Mouse (Mus musculus) CH12.LX (cell line): Measurements from ENCODE around the gene Dll3. TPM values are rescaled to one million over a fixed set of nuclear protein-coding genes. Genes with fewer than 3 reads are reported as not detected.

Experiments used
- DNase-seq: peaks from one replicate; pipeline ENCODE4 v3.0.0-alpha.2; 2013; ENCODE audit errors: extremely low read depth
- H3K27ac ChIP-seq: 2 replicates; pipeline ENCODE4 v1.5.1; 2012; ENCODE audit warnings: low read depth, mild to moderate bottlenecking, control low read depth, moderate library complexity; ENCODE audit not compliant: insufficient read depth
- H3K27me3 ChIP-seq: replicated peaks from 2 replicates; pipeline ENCODE3; 2012; ENCODE audit warnings: inconsistent platforms
- H3K36me3 ChIP-seq, 2 experiments: replicated peaks in 1 of 2; 2 replicates each; pipeline versions ENCODE3 to v1.6.1; 2012; ENCODE audit warnings: inconsistent platforms in 1 of 2, low read length in 1 of 2, mild to moderate bottlenecking in 1 of 2, mixed read lengths in 1 of 2, moderate library complexity in 1 of 2; ENCODE audit not compliant: control insufficient read depth in 1 of 2, insufficient read depth in 1 of 2
- H3K4me1 ChIP-seq, 2 experiments: 2 replicates each; pipeline ENCODE4 v1.6.1; 2012; ENCODE audit warnings: inconsistent platforms in 1 of 2, moderate library complexity in 1 of 2; ENCODE audit not compliant: insufficient read depth in 2 of 2, control insufficient read depth in 1 of 2
- H3K4me2 ChIP-seq: 2 replicates; pipeline ENCODE4 v1.6.1; 2012; ENCODE audit warnings: low read depth, mild to moderate bottlenecking, control low read depth; ENCODE audit not compliant: poor library complexity, insufficient read depth, severe bottlenecking
- H3K4me3 ChIP-seq, 3 experiments: fragments of 150-350 bp in 1 of 3; sonication (generic) in 1 of 3; replicated peaks in 1 of 3; 2 replicates each; pipeline versions ENCODE3 to v1.5.1; 2011 to 2012; ENCODE audit warnings: low read depth in 2 of 3, low read length in 2 of 3, mild to moderate bottlenecking in 2 of 3, moderate library complexity in 2 of 3, control low read depth in 1 of 3, improper control_type of control experiment in 1 of 3, inconsistent platforms in 1 of 3, mixed read lengths in 1 of 3; ENCODE audit not compliant: poor library complexity in 1 of 3
- H3K79me2 ChIP-seq: replicated peaks from 2 replicates; pipeline ENCODE4 v1.6.1; 2012; ENCODE audit warnings: mild to moderate bottlenecking, moderate library complexity; ENCODE audit not compliant: control insufficient read depth, poor library complexity, insufficient read depth, severe bottlenecking; ENCODE audit errors: extremely low read depth
- H3K9ac ChIP-seq: 2 replicates; pipeline ENCODE4 v1.6.1; 2012; ENCODE audit warnings: low read depth, mild to moderate bottlenecking, control low read depth, moderate library complexity; ENCODE audit not compliant: insufficient read depth
- H3K9me3 ChIP-seq: replicated peaks from 2 replicates; pipeline ENCODE3; 2012; ENCODE audit warnings: low read length, inconsistent platforms, mixed read lengths
- BHLHE40 ChIP-seq: IDR thresholded peaks from 2 replicates; pipeline ENCODE4 v1.6.1; 2011; ENCODE audit warnings: mild to moderate bottlenecking, low read depth, low read length, improper control_type of control experiment
- CHD2 ChIP-seq: IDR thresholded peaks from 2 replicates; pipeline ENCODE4 v1.6.1; 2011; ENCODE audit warnings: low read length, improper control_type of control experiment
- CTCF ChIP-seq, 2 experiments: IDR thresholded peaks in 1 of 2; conservative IDR thresholded peaks in 1 of 2; 2 replicates each; pipeline ENCODE4 v1.5.1; 2011 to 2012; ENCODE audit warnings: low read depth in 2 of 2, low read length in 2 of 2, improper control_type of control experiment in 1 of 2, inconsistent platforms in 1 of 2, mild to moderate bottlenecking in 1 of 2, moderate library complexity in 1 of 2
- ELF1 ChIP-seq: IDR thresholded peaks from 2 replicates; pipeline ENCODE4 v1.6.1; 2014; ENCODE audit warnings: low read depth, mild to moderate bottlenecking, inconsistent platforms, low read length, improper control_type of control experiment
- EP300 ChIP-seq: IDR thresholded peaks from 2 replicates; pipeline ENCODE4 v1.6.1; 2011; ENCODE audit warnings: low read length, improper control_type of control experiment
- ETS1 ChIP-seq: conservative IDR thresholded peaks from 2 replicates; pipeline ENCODE4 v1.6.1; 2012; ENCODE audit warnings: low read depth, mild to moderate bottlenecking, inconsistent platforms, low read length, improper control_type of control experiment, moderate library complexity
- GABPA ChIP-seq: IDR thresholded peaks from 2 replicates; pipeline ENCODE4 v1.6.1; 2012; ENCODE audit warnings: low read depth, low read length, improper control_type of control experiment, inconsistent platforms; ENCODE audit not compliant: insufficient replicate concordance
- HCFC1 ChIP-seq: IDR thresholded peaks from 2 replicates; pipeline ENCODE4 v1.6.1; 2012; ENCODE audit warnings: low read depth, mild to moderate bottlenecking, inconsistent platforms, low read length, improper control_type of control experiment
- JUND ChIP-seq: conservative IDR thresholded peaks from 2 replicates; pipeline ENCODE4 v1.6.1; 2011; ENCODE audit warnings: low read depth, low read length, improper control_type of control experiment
- MAFK ChIP-seq: IDR thresholded peaks from 2 replicates; pipeline ENCODE4 v1.6.1; 2011; ENCODE audit warnings: low read length, improper control_type of control experiment; ENCODE audit not compliant: insufficient replicate concordance
- MAX ChIP-seq: IDR thresholded peaks from 2 replicates; pipeline ENCODE4 v1.6.1; 2011; ENCODE audit warnings: low read length, improper control_type of control experiment
- MAZ ChIP-seq: IDR thresholded peaks from 2 replicates; pipeline ENCODE4 v1.6.1; 2012; ENCODE audit warnings: low read depth, mild to moderate bottlenecking, inconsistent platforms, low read length, improper control_type of control experiment, moderate library complexity
- MEF2A ChIP-seq: IDR thresholded peaks from 2 replicates; pipeline ENCODE4 v1.6.1; 2014; ENCODE audit warnings: low read depth, mild to moderate bottlenecking, inconsistent platforms, low read length, improper control_type of control experiment, borderline replicate concordance
- MXI1 ChIP-seq: IDR thresholded peaks from 2 replicates; pipeline ENCODE4 v1.6.1; 2011; ENCODE audit warnings: mild to moderate bottlenecking, low read depth, low read length, improper control_type of control experiment
- NELFE ChIP-seq: IDR thresholded peaks from 2 replicates; pipeline ENCODE4 v1.6.1; 2011; ENCODE audit warnings: low read depth, low read length, improper control_type of control experiment
- NRF1 ChIP-seq: IDR thresholded peaks from 2 replicates; pipeline ENCODE4 v1.6.1; 2014; ENCODE audit warnings: low read depth, mild to moderate bottlenecking, inconsistent platforms, low read length, improper control_type of control experiment, moderate library complexity
- PAX5 ChIP-seq: IDR thresholded peaks from 2 replicates; pipeline ENCODE4 v1.6.1; 2012; ENCODE audit warnings: low read length, inconsistent platforms, mixed read lengths
- POLR2A ChIP-seq: IDR thresholded peaks from 2 replicates; pipeline ENCODE4 v1.6.1; 2011; ENCODE audit warnings: low read depth, mild to moderate bottlenecking, improper control_type of control experiment, low read length
- RAD21 ChIP-seq: IDR thresholded peaks from 2 replicates; pipeline ENCODE4 v1.6.1; 2011; ENCODE audit warnings: low read depth, mild to moderate bottlenecking, low read length, improper control_type of control experiment, moderate library complexity
- TCF12 ChIP-seq: IDR thresholded peaks from 2 replicates; pipeline ENCODE4 v1.6.1; 2014; ENCODE audit warnings: low read depth, mild to moderate bottlenecking, inconsistent platforms, low read length, improper control_type of control experiment
- UBTF ChIP-seq: IDR thresholded peaks from 2 replicates; pipeline ENCODE4 v1.6.1; 2012; ENCODE audit warnings: low read depth, mild to moderate bottlenecking, inconsistent platforms, low read length, improper control_type of control experiment, moderate library complexity
- USF2 ChIP-seq: conservative IDR thresholded peaks from 2 replicates; pipeline ENCODE4 v1.6.1; 2011; ENCODE audit warnings: low read depth, low read length, improper control_type of control experiment
- ZKSCAN1 ChIP-seq: IDR thresholded peaks from 2 replicates; pipeline ENCODE4 v1.6.1; 2012; ENCODE audit warnings: low read depth, inconsistent platforms, low read length, improper control_type of control experiment, borderline replicate concordance
- ZNF384 ChIP-seq: IDR thresholded peaks from 2 replicates; pipeline ENCODE4 v1.6.1; 2012; ENCODE audit warnings: low read depth, low read length, improper control_type of control experiment, inconsistent platforms
- dilution Hi-C: fragments of 300-500 bp; cut with MboI; formaldehyde crosslinking; loops from 2 replicates; pipeline ENCODE4 v1.14.3; 2020; ENCODE audit warnings: low sequenced_read_pairs; ENCODE audit not compliant: extremely low pct_unique_long_range_greater_than_20kb, extremely low pct_ligation_motif_present
- in situ Hi-C: fragments of 300-500 bp; cut with MboI; formaldehyde crosslinking; loops from 3 replicates; pipeline ENCODE4 v1.14.3; 2019; ENCODE audit warnings: low sequenced_read_pairs, low pct_ligation_motif_present, low pct_unique_long_range_greater_than_20kb, mixed read lengths
- polyA plus RNA-seq: library from polyadenylated mRNA; unstranded; fragments of >175 nt; gene quantifications from 2 replicates; pipeline ENCODE4 v1.2.1, GENCODE M21; 2012; ENCODE audit warnings: low read depth; ENCODE audit not compliant: insufficient read length
- total RNA-seq, 2 experiments: library from RNA; depleted of rRNA; stranded (reverse); fragments of 300-350 nt in 1 of 2; fragments of >200 nt in 1 of 2; gene quantifications; 2 replicates each; pipeline ENCODE4 v1.2.3; 2012 to 2014

Dll3 gene
- total and polyA plus RNA-seq, 3 experiments: 0.11 to 0.29 TPM; not detected in 1

DNA sequence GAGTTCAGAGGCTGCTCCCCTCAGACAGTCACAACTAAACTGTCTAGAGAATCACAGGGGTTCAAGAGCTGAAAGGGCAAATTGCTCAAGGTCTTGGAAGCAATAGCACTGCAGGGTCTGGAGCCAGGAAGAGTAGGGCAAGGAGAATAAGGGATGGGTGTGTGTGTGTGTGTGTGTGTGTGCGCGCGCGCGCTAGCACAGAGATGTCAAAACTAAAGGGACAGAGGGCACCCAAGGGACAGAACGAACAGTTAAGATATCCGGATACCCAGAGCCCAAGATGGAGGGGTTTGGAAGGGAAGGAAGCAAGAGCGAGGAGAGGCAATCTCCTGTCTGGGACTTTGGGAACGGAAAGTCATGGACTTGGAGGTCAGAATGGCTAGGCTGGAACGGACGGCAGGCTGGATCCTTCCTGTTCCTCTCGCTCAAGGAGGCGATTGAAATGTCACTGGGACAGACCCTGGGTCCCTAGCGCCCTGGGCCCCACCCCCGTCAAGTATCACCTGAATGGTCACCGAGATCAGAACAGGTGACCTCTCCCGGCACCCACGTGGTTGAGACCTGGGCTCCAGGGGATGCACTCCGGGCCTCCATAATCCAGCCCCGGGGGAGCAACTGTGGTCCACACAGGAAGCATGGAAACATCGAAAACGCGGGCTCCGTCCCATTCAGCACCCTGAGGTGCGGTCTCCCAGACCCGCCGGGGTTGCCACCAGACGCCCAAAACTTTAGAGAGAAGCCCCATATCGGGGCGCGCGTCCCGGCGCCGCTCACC is 9.3 kb upstream of the Dll3 start:
- H3K4me3 ChIP-seq: peak overlapping the region; percentile 87 to 94 (median 87)
- H3K9me3 ChIP-seq: no peaks in the 10 kb centered on the region
- in situ Hi-C loops: no loop called here
- H3K36me3 ChIP-seq: peaks cover 55 to 66% of the 10 kb centered on the region in 2 experiments
- H3K27ac ChIP-seq: no peak overlapping the region
- dilution Hi-C loops: no loop called here
- H3K9ac ChIP-seq: peak overlapping the region; percentile 90
- H3K4me1 ChIP-seq: peaks cover 3 to 12% of the 10 kb centered on the region in 2 experiments; a peak in 3 of 4 replicates
- TF ChIP-seq NRF1 (0 out of 2 replicates have a peak, but pooled peaks have one; percentile 36), BHLHE40 (no peak), POLR2A (no peak)
- peak overlapping the region; percentile 88 for H3K4me2 ChIP-seq
- peaks cover 17% of the 10 kb centered on the region for H3K79me2 ChIP-seq
- peak; percentile 34 for DNase-seq
- H3K27me3 ChIP-seq: no peaks in the 10 kb centered on the region

DNA sequence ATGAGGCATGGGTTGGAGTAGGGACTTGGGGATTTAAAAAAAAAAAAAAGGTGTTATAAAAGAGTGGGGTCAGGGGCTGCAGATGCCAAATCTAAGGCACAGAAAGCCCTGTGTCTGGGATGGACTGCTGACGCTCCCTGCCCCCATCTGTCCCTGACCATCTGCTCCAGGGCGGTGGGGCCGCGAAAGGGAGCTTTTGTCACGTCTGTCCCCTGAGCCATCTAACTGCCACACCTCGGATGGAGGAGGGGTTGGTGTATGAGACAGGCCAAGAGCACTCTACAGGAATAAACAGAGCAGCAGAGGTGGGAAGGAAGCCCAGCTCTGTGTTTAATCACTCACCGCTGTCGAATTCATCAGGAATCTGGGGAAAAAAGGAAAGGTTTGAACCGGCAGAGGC is 7.7 kb upstream of the Dll3 start:
- Histone ChIP-seq H3K27me3 (no peaks in the 10 kb centered on the region), H3K4me3 (no peak overlapping the region), H3K79me2 (peaks cover 17% of the 10 kb centered on the region), H3K9me3 (no peaks in the 10 kb centered on the region), H3K4me2 (no peak overlapping the region), H3K9ac (no peak overlapping the region), H3K27ac (no peak overlapping the region), H3K4me1 (peaks cover 3 to 12% of the 10 kb centered on the region in 2 experiments; a peak in 3 of 4 replicates), H3K36me3 (peaks cover 50 to 66% of the 10 kb centered on the region in 2 experiments)
- no peak for TF ChIP-seq TCF12
- no peak for TF ChIP-seq ZNF384
- no peak for TF ChIP-seq PAX5
- no peak for TF ChIP-seq GABPA
- TF ChIP-seq USF2: no peak
- TF ChIP-seq UBTF: no peak
- TF ChIP-seq NRF1: no peak
- TF ChIP-seq CTCF (conservative IDR thresholded peaks at IDR 0.05 in 1 of 2, IDR thresholded peaks at IDR 0.05 in 1 of 2; ENCODE audit: low read depth in 2 of 2, low read length in 2 of 2): no peak
- TF ChIP-seq MAFK: no peak
- in situ Hi-C loops: no loop called here
- dilution Hi-C loops: no loop called here
- DNase-seq: no peak

- no peak for DNase-seq
- H3K4me2 ChIP-seq: no peak overlapping the region
- peaks cover 45 to 69% of the 10 kb centered on the region in 2 experiments for H3K36me3 ChIP-seq
- dilution Hi-C loops: no loop called here
- H3K9ac ChIP-seq: no peak overlapping the region
- H3K27me3 ChIP-seq: no peaks in the 10 kb centered on the region
- H3K4me1 ChIP-seq: peaks cover 8 to 29% of the 10 kb centered on the region in 2 experiments
- peaks cover 11% of the 10 kb centered on the region for H3K79me2 ChIP-seq
- H3K27ac ChIP-seq: no peak overlapping the region
- H3K4me3 ChIP-seq: no peak overlapping the region
- no peaks in the 10 kb centered on the region for H3K9me3 ChIP-seq
- in situ Hi-C loops: no loop called here
- TF ChIP-seq EP300 (no peak), NELFE (no peak), MAX (no peak), MAFK (no peak), USF2 (no peak), RAD21 (no peak), ELF1 (no peak), UBTF (no peak), MEF2A (no peak), TCF12 (no peak), MXI1 (no peak), HCFC1 (no peak), CHD2 (no peak), ZKSCAN1 (no peak), ETS1 (no peak), GABPA (no peak), PAX5 (no peak), MAZ (no peak), JUND (no peak)
Observed at GRCm38 (mm10) chr7:28306216-28306615, 4.2 kb upstream of the Dll3 start.
